Mouse (Mus musculus) left cerebral cortex, postnatal 10 days (tissue): ENCODE measurements at regions not wholly inside any gene's neighbourhood (a gene's known extent, or its start where the extent isn't known, plus 50 kb on each side); places are given as distances from the start of the nearest gene placed in this dataset.

Source experiments
- DNase-seq, 2 experiments: peaks; one replicate each; pipeline ENCODE4 v3.0.0; 2021 to 2022; ENCODE audit warnings: low spot score in 2 of 2, mixed read lengths in 1 of 2; ENCODE audit errors: extremely low spot score in 1 of 2
- intact Hi-C: fragments of 180-260 bp; cut with DNase I; formaldehyde crosslinking; loops from one replicate; pipeline ENCODE4 v1.15.1; 2025

GRCm38 (mm10) chr17:16101548-16101947 lies 270.7 kb upstream of the Rgmb start:
- no peak for DNase-seq
- intact Hi-C loops: no loop called here

- intact Hi-C loops: no loop called here
- no peak for DNase-seq
Measured at GRCm38 (mm10) chr17:16092952-16093351, 262.1 kb upstream of the Rgmb start.

GRCm38 (mm10) chr17:16089619-16090280 lies 258.9 kb upstream of the Rgmb start:
- intact Hi-C loops: no loop called here
- no peak for DNase-seq

- peak in 1 of 2 experiments; percentile 3 for DNase-seq
Measured at GRCm38 (mm10) chr17:16088879-16089618, 258.2 kb upstream of the Rgmb start.

GRCm38 (mm10) chr17:16087046-16087445 lies 256.2 kb upstream of the Rgmb start:
- no peak for DNase-seq
- intact Hi-C loops: no loop called here

More at GRCm38 (mm10) chr17:16088879-16089618, 258.2 kb upstream of the Rgmb start:
- intact Hi-C loops: no loop called here

GRCm38 (mm10) chr17:16082842-16083241 lies 252.0 kb upstream of the Rgmb start:
- no peak for DNase-seq
- intact Hi-C loops: no loop called here

- no peak for DNase-seq
- intact Hi-C loops: no loop called here
Measured at GRCm38 (mm10) chr17:16078549-16078948, 247.7 kb upstream of the Rgmb start.

- intact Hi-C loops: no loop called here
- no peak for DNase-seq
Measured at GRCm38 (mm10) chr17:16069334-16069733, 238.5 kb upstream of the Rgmb start.

- no peak for DNase-seq
- intact Hi-C loops: no loop called here
Measured at GRCm38 (mm10) chr17:16067858-16068257, 237.0 kb upstream of the Rgmb start.

GRCm38 (mm10) chr17:16054481-16054880 lies 223.6 kb upstream of the Rgmb start:
- peak in 1 of 2 experiments; percentile 22 for DNase-seq
- intact Hi-C loops: no loop called here

- no peak for DNase-seq
- intact Hi-C loops: no loop called here
Measured at GRCm38 (mm10) chr17:16051713-16052112, 220.9 kb upstream of the Rgmb start.

GRCm38 (mm10) chr17:16041542-16042251 lies 210.9 kb upstream of the Rgmb start:
- intact Hi-C loops: no loop called here
- DNase-seq: no peak

GRCm38 (mm10) chr17:16027989-16028388 lies 197.2 kb upstream of the Rgmb start:
- intact Hi-C loops: no loop called here
- no peak for DNase-seq

- no peak for DNase-seq
- intact Hi-C loops: no loop called here
Measured at GRCm38 (mm10) chr17:16004871-16005575, 174.2 kb upstream of the Rgmb start.

- DNase-seq: no peak
- intact Hi-C loops: no loop called here
Measured at GRCm38 (mm10) chr17:16004002-16004401, 173.2 kb upstream of the Rgmb start.

GRCm38 (mm10) chr17:15998771-15999170 lies 167.9 kb upstream of the Rgmb start:
- DNase-seq: no peak
- intact Hi-C loops: no loop called here

- no peak for DNase-seq
- intact Hi-C loops: no loop called here
Measured at GRCm38 (mm10) chr17:15997289-15997688, 166.4 kb upstream of the Rgmb start.

GRCm38 (mm10) chr17:15995493-15995892 lies 164.7 kb upstream of the Rgmb start:
- intact Hi-C loops: no loop called here
- no peak for DNase-seq
